Mouse (Mus musculus) monocyte, adult 5-6 weeks (primary cell): ENCODE data around the gene Ptpn23. TPM values are rescaled to one million over a fixed set of nuclear protein-coding genes. Genes with fewer than 3 reads are reported as not detected.
A peak's percentile ranks its signal among the peaks of the same experiment; 100 is the strongest.
"Not testable (repeated sequence)": the region's sequence is repeated elsewhere in the genome, so short reads cannot be mapped to it uniquely, and the experiment has no call there.

Source experiments
- ATAC-seq: fragments of 153-309, 156-312 bp; replicated peaks from 2 replicates; pipeline ENCODE4 v1.8.0; 2017; ENCODE audit warnings: mild to moderate bottlenecking; ENCODE audit not compliant: low TSS enrichment, insufficient number of reproducible peaks, severe bottlenecking, poor library complexity, low FRiP score
- total RNA-seq: library from RNA; stranded (forward); fragments of 200-1000, 200-491, 200-594 nt; gene quantifications from 3 replicates; pipeline ENCODE4 v1.2.3, GENCODE M21; 2017

Ptpn23 gene
- total RNA-seq, result 5.8 to 10.3 TPM (median 7.0 TPM) in 3 replicates

- peak; percentile 82 for ATAC-seq
Measured at GRCm38 (mm10) chr9:110408099-110408773, at the start of gene Ptpn23. Gene Ptpn23, minus strand, starts transcription at chr9:110408213.

- no peak; the same call in 1 of the 2 replicates for ATAC-seq
Measured at GRCm38 (mm10) chr9:110452523-110452922, 44.5 kb upstream of the Ptpn23 start.

GRCm38 (mm10) chr9:110448857-110449617, 41.0 kb upstream of the Ptpn23 start:
- peak; percentile 91 for ATAC-seq

- no peak for ATAC-seq
Measured at GRCm38 (mm10) chr9:110448356-110448755, 40.3 kb upstream of the Ptpn23 start.

GRCm38 (mm10) chr9:110440559-110440958, 32.5 kb upstream of the Ptpn23 start:
- no peak for ATAC-seq

GRCm38 (mm10) chr9:110440049-110440448, 32.0 kb upstream of the Ptpn23 start:
- ATAC-seq, result no peak

GRCm38 (mm10) chr9:110436041-110436440, 28.0 kb upstream of the Ptpn23 start:
- ATAC-seq, result no peak

- no peak for ATAC-seq
Measured at GRCm38 (mm10) chr9:110433045-110433444, 25.0 kb upstream of the Ptpn23 start.

GRCm38 (mm10) chr9:110431241-110431640, 23.2 kb upstream of the Ptpn23 start:
- ATAC-seq, result no peak

GRCm38 (mm10) chr9:110419511-110420112, 11.6 kb upstream of the Ptpn23 start, which contains the start of gene Ngp:
Gene Ngp, plus strand, starts transcription at chr9:110419747.
- ATAC-seq, result no peak

- ATAC-seq, result no peak
Measured at GRCm38 (mm10) chr9:110413785-110414184, 5.8 kb upstream of the Ptpn23 start.

- ATAC-seq, result no peak
Measured at GRCm38 (mm10) chr9:110412926-110413325, 4.9 kb upstream of the Ptpn23 start.

GRCm38 (mm10) chr9:110410908-110411887, 3.2 kb upstream of the Ptpn23 start:
- ATAC-seq, result peak; percentile 78

GRCm38 (mm10) chr9:110407311-110408098, 508 bp downstream of the Ptpn23 start:
- ATAC-seq, result no peak

GRCm38 (mm10) chr9:110403240-110403639, 4.8 kb downstream of the Ptpn23 start:
- ATAC-seq, result not testable (repeated sequence)

- no peak for ATAC-seq
Measured at GRCm38 (mm10) chr9:110402731-110403130, 5.3 kb downstream of the Ptpn23 start.

GRCm38 (mm10) chr9:110400650-110401049, 7.4 kb downstream of the Ptpn23 start:
- no peak for ATAC-seq

- ATAC-seq, result no peak
Measured at GRCm38 (mm10) chr9:110393295-110393694, 14.7 kb downstream of the Ptpn23 start.
